Mouse (Mus musculus) megakaryocyte progenitor cell, adult 5-6 weeks (primary cell): Measurements from ENCODE around the gene Chrdl2. TPM values are rescaled to one million over a fixed set of nuclear protein-coding genes. Genes with fewer than 3 reads are reported as not detected.

Experiments used
- ATAC-seq: replicated peaks from 2 replicates; pipeline ENCODE4 v1.8.0; 2016; ENCODE audit warnings: mild to moderate bottlenecking, moderate TSS enrichment, inconsistent platforms; ENCODE audit not compliant: poor library complexity
- total RNA-seq, 2 experiments: library from RNA; stranded (forward) in 1 of 2; stranded (reverse) in 1 of 2; fragments of 157-497, 149-512 nt in 1 of 2; fragments of 200-1000 nt in 1 of 2; gene quantifications; 2 replicates each; pipeline versions ENCODE4 v1.2.3 to v1.2.4; 2015 to 2017

Gene Chrdl2
- total RNA-seq, 2 experiments from 2014 or later, result not detected

GRCm38 (mm10) chr7:99982256-99983242 lies 23.4 kb upstream of the Chrdl2 start:
- peak; percentile 45 for ATAC-seq

GRCm38 (mm10) chr7:99988725-99989124 lies 17.2 kb upstream of the Chrdl2 start:
- ATAC-seq, result peak; percentile 90

GRCm38 (mm10) chr7:99989844-99990760 lies 15.9 kb upstream of the Chrdl2 start:
- no peak for ATAC-seq

GRCm38 (mm10) chr7:99990990-99991707 lies 14.8 kb upstream of the Chrdl2 start:
- no peak for ATAC-seq

- no peak for ATAC-seq
Measured at GRCm38 (mm10) chr7:99993159-99993558, 12.8 kb upstream of the Chrdl2 start.

GRCm38 (mm10) chr7:99995186-99995585 lies 10.8 kb upstream of the Chrdl2 start:
- no peak for ATAC-seq

GRCm38 (mm10) chr7:99998668-99999067 lies 7.3 kb upstream of the Chrdl2 start:
- no peak for ATAC-seq

GRCm38 (mm10) chr7:100003781-100004180 lies 2.2 kb upstream of the Chrdl2 start:
- 0 out of 2 replicates have a peak, but pooled peaks have one; percentile 42 for ATAC-seq

- ATAC-seq, result no peak
Measured at GRCm38 (mm10) chr7:100006411-100006810, 439 bp downstream of the Chrdl2 start.

- ATAC-seq, result no peak
Measured at GRCm38 (mm10) chr7:100008765-100009164, 2.8 kb downstream of the Chrdl2 start.

- peak; percentile 77 for ATAC-seq
Measured at GRCm38 (mm10) chr7:100009640-100010039, 3.7 kb downstream of the Chrdl2 start.

GRCm38 (mm10) chr7:100010711-100011110 lies 4.7 kb downstream of the Chrdl2 start:
- ATAC-seq, result no peak

- peak; percentile 85 for ATAC-seq
Measured at GRCm38 (mm10) chr7:100012085-100012484, 6.1 kb downstream of the Chrdl2 start.

GRCm38 (mm10) chr7:100012515-100012914 lies 6.5 kb downstream of the Chrdl2 start:
- ATAC-seq, result no peak

- peak; percentile 26; the same call in 1 of the 2 replicates for ATAC-seq
Measured at GRCm38 (mm10) chr7:100014123-100014600, 8.2 kb downstream of the Chrdl2 start.

- no peak for ATAC-seq
Measured at GRCm38 (mm10) chr7:100017056-100017455, 11.1 kb downstream of the Chrdl2 start.

GRCm38 (mm10) chr7:100027353-100027752 lies 21.4 kb downstream of the Chrdl2 start:
- no peak for ATAC-seq

GRCm38 (mm10) chr7:100029307-100029706 lies 23.3 kb downstream of the Chrdl2 start:
- ATAC-seq, result peak; percentile 84

- ATAC-seq, result no peak
Measured at GRCm38 (mm10) chr7:100030996-100031749, 25.2 kb downstream of the Chrdl2 start.

GRCm38 (mm10) chr7:100033672-100034071 lies 27.7 kb downstream of the Chrdl2 start:
- no peak for ATAC-seq
